ENCODE assay signal across 17 mouse cellular contexts in the genomic region with DNA sequence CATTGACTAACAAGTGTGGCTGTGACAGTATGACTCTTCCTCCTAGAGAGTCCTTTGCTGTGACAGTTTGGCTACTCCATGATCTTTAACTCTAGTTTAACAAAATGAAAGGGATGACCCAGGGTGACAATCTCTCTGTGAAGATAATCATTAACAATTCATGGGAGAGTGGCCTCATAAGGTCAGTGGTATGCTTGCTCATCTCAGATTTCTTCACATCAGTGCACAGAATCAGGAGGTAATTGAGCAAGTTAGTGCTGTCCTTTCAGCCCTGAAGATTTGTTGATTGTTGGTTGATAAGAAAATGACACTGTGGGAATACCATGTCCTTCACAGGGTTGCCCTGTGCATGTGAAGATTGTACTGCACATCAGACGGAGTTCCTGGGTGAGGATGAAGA.
"Had no signal": no experiment of that assay in that cellular context is flagged by ENCODE, and none has a peak within 500 bp of the region (broad histone marks: within the 10 kb centered on the region; RNA-seq: fewer than 3 reads in every experiment).

No protein-coding gene starts in this region.

- H3K4me3 ChIP-seq: intestine, embryonic 15.5 days; left cerebral cortex, adult 2 months; neural tube, embryonic 12.5 days; stomach, embryonic 15.5 days had no signal

- H3K4me1 ChIP-seq: intestine, embryonic 15.5 days; neural tube, embryonic 12.5 days; stomach, embryonic 15.5 days had no signal

- H3K9ac ChIP-seq: intestine, embryonic 15.5 days; liver, embryonic 14.5 days; neural tube, embryonic 12.5 days; stomach, embryonic 15.5 days had no signal

- H3K27me3 ChIP-seq: intestine, embryonic 15.5 days; neural tube, embryonic 12.5 days; stomach, embryonic 15.5 days had no signal

- H3K4me2 ChIP-seq: intestine, embryonic 15.5 days; midbrain, embryonic 11.5 days; neural tube, embryonic 12.5 days; stomach, embryonic 15.5 days had no signal

- ATAC-seq: intestine, embryonic 15.5 days had no signal

- H3K9me3 ChIP-seq: intestine, embryonic 15.5 days; neural tube, embryonic 12.5 days; stomach, embryonic 15.5 days had no signal

- H3K36me3 ChIP-seq: intestine, embryonic 15.5 days; neural tube, embryonic 12.5 days; stomach, embryonic 15.5 days had no signal

- DNase-seq: kidney, adult 18-20 months; kidney, adult 9 months; kidney, postnatal 14 days; layer of hippocampus, postnatal 36 days; lung, adult 2 months; lung, postnatal 14 days; lung, postnatal 4 days; midbrain, embryonic 14.5 days; right cerebral cortex, postnatal 25 days; spleen, adult 18-20 months; thymus, postnatal 36 days had no signal

- H3K27ac ChIP-seq: intestine, embryonic 15.5 days; left cerebral cortex, adult 2 months; liver, embryonic 14.5 days; neural tube, embryonic 12.5 days; stomach, embryonic 15.5 days had no signal
